Mouse (Mus musculus): ENCODE results near the gene Nxpe3.

- TF ChIP-seq CTCF (IDR thresholded peaks at IDR 0.05; ENCODE audit: borderline replicate concordance, insufficient read depth, low read depth, low read length): no peak
- TF ChIP-seq POLR2A (IDR thresholded peaks at IDR 0.05; ENCODE audit: borderline replicate concordance, insufficient read depth, low read length): no peak
Observed at GRCm38 (mm10) chr16:55850485-55850884, 44.6 kb downstream of the Nxpe3 start.

All from cerebellum, adult 2 months (tissue).